Mouse (Mus musculus): ENCODE measurements around the gene Gm8298. TPM values are rescaled to one million over a fixed set of nuclear protein-coding genes. Genes with fewer than 3 reads are reported as not detected.
"Not testable (repeated sequence)": the region's sequence is repeated elsewhere in the genome, so short reads cannot be mapped to it uniquely, and the experiment has no call there.

Gene Gm8298
- not detected for total RNA-seq (2021)
- long read RNA-seq, experiment 1, result 0 reads
- long read RNA-seq, experiment 2, result 0 reads

DNA sequence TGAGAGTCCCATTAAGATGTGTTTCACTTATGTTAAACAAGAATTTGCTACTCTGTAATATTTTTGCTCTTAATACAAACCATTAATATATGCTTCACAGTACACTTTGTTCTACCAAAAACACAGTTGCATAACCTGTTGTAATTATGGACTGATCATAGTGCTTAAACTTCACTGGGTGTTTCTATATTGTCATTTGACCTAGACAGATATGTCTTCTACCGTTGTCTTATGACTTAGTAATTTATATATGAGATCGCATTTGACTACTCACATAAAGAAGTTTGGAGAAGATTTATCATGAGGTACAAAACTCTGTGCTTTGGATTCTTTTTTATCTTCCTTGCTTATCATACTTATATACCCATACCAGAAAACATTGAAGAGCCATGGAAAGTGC, at the start of gene Gm8298:
TSS of gene Gm8298 (plus strand) at position 301 of the 400 bp plus-strand sequence.
- no peak for DNase-seq

DNA sequence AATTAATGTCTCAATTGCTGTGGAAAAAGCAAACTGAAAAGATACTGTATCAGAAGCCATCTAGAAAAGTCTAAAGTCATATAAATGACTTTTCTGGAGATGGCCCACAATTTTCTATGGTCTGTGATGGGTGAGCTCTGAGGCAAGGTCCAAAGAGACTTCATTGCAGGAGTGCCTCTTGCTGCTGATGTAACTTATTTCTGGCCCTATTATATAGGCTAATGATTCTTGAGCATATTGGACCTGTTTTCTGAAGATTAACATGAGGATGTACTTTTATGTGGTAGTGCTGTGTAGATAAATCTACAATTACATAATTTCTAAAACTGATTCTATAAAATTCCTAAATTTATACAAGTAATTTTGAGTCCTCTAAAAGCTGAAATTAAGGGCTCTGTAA, 47.7 kb upstream of the Gm8298 start:
- DNase-seq, result no peak

DNA sequence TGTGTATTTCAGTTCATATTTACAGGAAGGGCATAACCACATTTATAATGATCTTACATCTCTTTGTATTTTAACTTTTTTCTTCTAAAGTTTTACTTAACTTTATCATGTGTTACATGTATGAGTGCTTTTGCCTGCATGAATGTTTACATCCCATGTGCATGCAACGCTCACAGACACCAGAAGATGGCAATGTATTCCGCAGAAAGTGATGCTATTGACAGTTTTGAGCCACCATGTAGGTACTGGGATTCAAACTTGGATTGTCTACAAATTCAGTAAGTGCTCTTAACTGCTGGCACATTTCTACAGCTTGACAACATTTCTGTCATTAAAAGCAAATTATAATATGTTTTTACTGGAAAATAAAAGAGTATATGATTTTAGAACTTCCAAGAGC, 9.9 kb downstream of the Gm8298 start:
- peak; percentile 2 to 62 for DNase-seq

DNA sequence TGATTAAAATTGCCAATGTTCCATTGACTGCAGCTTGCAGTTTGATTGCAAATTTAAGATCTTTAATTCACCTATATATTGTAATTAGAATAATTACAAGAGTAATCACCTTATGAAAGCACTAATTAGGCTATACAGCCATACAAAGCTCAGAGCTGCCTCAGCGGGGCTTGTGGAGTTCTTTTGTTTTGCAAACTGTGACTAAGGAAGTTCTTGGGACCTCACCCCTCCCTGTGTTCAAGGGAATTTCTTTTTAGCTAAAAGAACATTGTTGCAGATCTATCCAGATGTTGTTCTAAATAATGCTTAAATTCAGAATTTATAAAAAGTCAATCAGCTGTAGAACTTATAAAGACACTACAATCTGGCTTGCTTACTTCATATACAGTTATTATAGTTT, 16.8 kb downstream of the Gm8298 start:
- DNase-seq, result not testable (repeated sequence)

DNA sequence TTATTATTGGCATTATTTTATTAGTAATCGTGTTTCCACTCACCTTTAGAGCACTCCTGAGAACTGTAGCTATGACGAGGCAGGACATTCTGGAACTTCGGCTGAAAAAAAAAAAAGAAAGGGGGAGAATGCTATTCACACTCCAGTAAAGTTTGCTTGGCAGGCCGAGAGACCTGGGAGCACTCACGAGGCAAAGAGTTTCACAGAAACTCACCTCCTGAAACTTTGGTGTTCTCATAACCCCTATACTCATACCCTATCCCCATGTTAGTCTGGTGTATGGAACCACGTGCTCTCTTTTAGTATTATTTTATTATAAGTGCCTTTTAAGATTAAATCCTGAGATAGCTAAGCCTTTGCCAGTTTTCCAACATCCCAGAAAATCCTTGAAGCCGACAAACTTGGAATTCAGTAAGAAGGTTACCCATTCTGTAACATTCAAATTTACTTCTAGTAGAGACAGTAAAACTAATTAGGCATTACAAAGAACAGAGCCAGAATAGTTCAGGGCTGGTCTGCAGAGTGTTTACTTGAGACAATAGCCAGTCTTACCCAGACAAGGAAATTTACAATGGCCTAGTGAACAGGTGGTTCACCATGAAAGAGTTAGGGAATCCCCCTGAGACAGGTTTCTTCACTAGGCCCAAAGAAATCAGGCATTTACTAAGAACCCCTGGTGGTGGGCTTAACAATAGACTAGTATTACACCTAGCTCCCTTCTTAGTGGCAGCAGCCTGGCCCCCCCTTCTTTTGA, 19.1 kb downstream of the Gm8298 start:
- DNase-seq, result not testable (repeated sequence)

DNA sequence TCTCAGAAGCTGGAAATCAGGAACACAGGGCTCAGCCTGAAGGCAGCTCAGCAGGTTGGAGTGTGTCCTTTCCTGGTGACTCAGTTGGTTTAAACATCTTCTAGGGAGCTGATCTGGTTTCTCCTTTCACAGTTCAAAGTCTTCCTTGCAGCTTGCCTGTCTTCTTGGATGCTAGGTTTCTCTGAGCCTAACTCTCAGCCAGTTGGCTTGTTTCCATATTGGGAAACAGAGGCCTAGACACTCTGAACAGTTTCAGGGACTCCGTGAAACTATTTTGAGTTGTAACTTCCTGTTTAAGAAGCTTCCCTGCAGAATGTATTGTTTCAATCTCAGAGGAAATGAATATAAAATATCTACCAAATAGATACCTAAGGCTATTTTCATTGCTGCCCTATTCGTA, 32.4 kb downstream of the Gm8298 start:
- DNase-seq, result peak in 1 of 2 experiments; percentile 6

DNA sequence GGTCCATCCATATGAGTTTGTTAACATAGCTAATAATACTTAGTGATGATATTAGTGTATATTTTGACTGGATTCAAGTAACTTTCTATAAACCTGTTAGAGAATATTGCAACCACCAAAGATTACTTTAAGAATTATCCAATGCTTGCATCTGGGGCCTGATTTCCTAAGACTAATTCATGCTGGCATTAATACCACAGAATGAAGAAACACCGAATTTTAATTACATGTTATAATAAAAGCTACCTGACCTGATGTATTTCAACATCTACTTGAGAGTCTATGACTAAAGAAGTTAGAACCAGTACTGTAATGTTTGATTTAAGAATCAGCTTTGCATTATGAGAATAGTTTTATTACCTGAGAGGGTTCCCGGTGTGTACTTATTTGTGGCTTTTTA, 64.1 kb downstream of the Gm8298 start, which contains the start of gene C130079G13Rik:
TSS of gene C130079G13Rik (plus strand) at position 301 of the 400 bp plus-strand sequence.
- DNase-seq, result no peak

Other genes starting within 250 kb of the Gm8298 start
- not detected for gene Gm5538, start 131.3 kb upstream of the Gm8298 start, total RNA-seq (2021)
- not detected for gene C130079G13Rik, start 64.2 kb downstream of the Gm8298 start, total RNA-seq (2021)
- gene Aadacl2, start 145.7 kb downstream of the Gm8298 start, total RNA-seq (2021), result not detected
- not detected for gene Aadac, start 164.7 kb downstream of the Gm8298 start, total RNA-seq (2021)
- gene Sucnr1, start 220.8 kb downstream of the Gm8298 start, total RNA-seq (2021), result under 1 TPM in 1 of 2 experiments, not detected in 1; 0.67 TPM

Data from heart, adult 18-20 months (tissue).